Mouse (Mus musculus): Measurements from ENCODE around the gene 2900026A02Rik. TPM values are rescaled to one million over a fixed set of nuclear protein-coding genes. Genes with fewer than 3 reads are reported as not detected.

Gene 2900026A02Rik
- polyA plus RNA-seq, 1 experiment, result not detected

GRCm38 (mm10) chr5:113133722-113134710, 87.0 kb downstream of the 2900026A02Rik start:
- TF ChIP-seq GATA1 (IDR thresholded peaks at IDR 0.05; ENCODE audit: low read length), result no peak

- TF ChIP-seq GATA1 (IDR thresholded peaks at IDR 0.05; ENCODE audit: low read length), result no peak
Measured at GRCm38 (mm10) chr5:113133080-113133491, 88.0 kb downstream of the 2900026A02Rik start.

GRCm38 (mm10) chr5:113132635-113133041, 88.4 kb downstream of the 2900026A02Rik start:
- no peak for TF ChIP-seq GATA1 (IDR thresholded peaks at IDR 0.05; ENCODE audit: low read length)

- no peak for TF ChIP-seq GATA1 (IDR thresholded peaks at IDR 0.05; ENCODE audit: low read length)
Measured at GRCm38 (mm10) chr5:113128426-113128825, 92.6 kb downstream of the 2900026A02Rik start.

- no peak for TF ChIP-seq GATA1 (IDR thresholded peaks at IDR 0.05; ENCODE audit: low read length)
Measured at GRCm38 (mm10) chr5:113126476-113126875, 94.6 kb downstream of the 2900026A02Rik start.

GRCm38 (mm10) chr5:113123693-113124092, 97.3 kb downstream of the 2900026A02Rik start:
- TF ChIP-seq GATA1 (IDR thresholded peaks at IDR 0.05; ENCODE audit: low read length), result no peak

- no peak for TF ChIP-seq GATA1 (IDR thresholded peaks at IDR 0.05; ENCODE audit: low read length)
Measured at GRCm38 (mm10) chr5:113122326-113123054, 98.5 kb downstream of the 2900026A02Rik start.

- TF ChIP-seq GATA1 (IDR thresholded peaks at IDR 0.05; ENCODE audit: low read length), result no peak
Measured at GRCm38 (mm10) chr5:113121591-113121875, 99.5 kb downstream of the 2900026A02Rik start.

GRCm38 (mm10) chr5:113120741-113121590, 100.1 kb downstream of the 2900026A02Rik start:
- TF ChIP-seq GATA1 (IDR thresholded peaks at IDR 0.05; ENCODE audit: low read length), result no peak

GRCm38 (mm10) chr5:113119861-113120465, 101.1 kb downstream of the 2900026A02Rik start:
- TF ChIP-seq GATA1 (IDR thresholded peaks at IDR 0.05; ENCODE audit: low read length), result no peak

- TF ChIP-seq GATA1 (IDR thresholded peaks at IDR 0.05; ENCODE audit: low read length), result no peak
Measured at GRCm38 (mm10) chr5:113119291-113119690, 101.7 kb downstream of the 2900026A02Rik start.

- no peak for TF ChIP-seq GATA1 (IDR thresholded peaks at IDR 0.05; ENCODE audit: low read length)
Measured at GRCm38 (mm10) chr5:113118695-113119094, 102.3 kb downstream of the 2900026A02Rik start.

GRCm38 (mm10) chr5:113117361-113117760, 103.7 kb downstream of the 2900026A02Rik start:
- TF ChIP-seq GATA1 (IDR thresholded peaks at IDR 0.05; ENCODE audit: low read length), result no peak

- no peak for TF ChIP-seq GATA1 (IDR thresholded peaks at IDR 0.05; ENCODE audit: low read length)
Measured at GRCm38 (mm10) chr5:113115896-113116295, 105.1 kb downstream of the 2900026A02Rik start.
